Mouse (Mus musculus): Measurements from ENCODE around the gene Rabgap1l. TPM values are rescaled to one million over a fixed set of nuclear protein-coding genes. Genes with fewer than 3 reads are reported as not detected.

Rabgap1l gene
- polyA plus RNA-seq, 1 experiment: 29.9 TPM

DNA sequence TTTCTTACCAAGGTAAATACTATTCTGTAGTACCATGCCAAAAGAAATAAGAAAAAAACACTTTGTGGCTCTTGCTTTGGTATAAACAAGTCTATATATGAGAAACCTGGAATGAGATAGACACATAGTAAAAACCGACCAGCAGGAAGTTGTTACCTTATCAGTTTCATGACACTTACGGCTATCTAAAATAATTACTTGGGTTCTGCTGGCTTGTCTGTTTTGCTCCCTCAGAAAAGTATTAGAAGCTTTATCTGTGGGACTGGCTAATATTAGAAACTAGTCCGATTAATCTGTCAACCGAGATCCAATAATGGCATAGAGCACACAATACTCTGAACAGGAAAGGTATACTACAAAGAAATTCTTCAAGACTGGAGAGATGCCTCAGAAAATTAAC is 79.1 kb downstream of the Rabgap1l start:
- Histone ChIP-seq H3K4me1 (ENCODE audit: control insufficient read depth, insufficient read depth, low read length) (no peaks in the 10 kb centered on the region), H3K4me3 (ENCODE audit: insufficient read depth, low read length) (no peak overlapping the region), H3K27ac (ENCODE audit: insufficient read depth, low read depth, low read length) (no peak overlapping the region)
- TF ChIP-seq POLR2A (IDR thresholded peaks at IDR 0.05; ENCODE audit: borderline replicate concordance, low read depth, low read length) (no peak), CTCF (IDR thresholded peaks at IDR 0.05; ENCODE audit: low read depth, low read length) (no peak)

DNA sequence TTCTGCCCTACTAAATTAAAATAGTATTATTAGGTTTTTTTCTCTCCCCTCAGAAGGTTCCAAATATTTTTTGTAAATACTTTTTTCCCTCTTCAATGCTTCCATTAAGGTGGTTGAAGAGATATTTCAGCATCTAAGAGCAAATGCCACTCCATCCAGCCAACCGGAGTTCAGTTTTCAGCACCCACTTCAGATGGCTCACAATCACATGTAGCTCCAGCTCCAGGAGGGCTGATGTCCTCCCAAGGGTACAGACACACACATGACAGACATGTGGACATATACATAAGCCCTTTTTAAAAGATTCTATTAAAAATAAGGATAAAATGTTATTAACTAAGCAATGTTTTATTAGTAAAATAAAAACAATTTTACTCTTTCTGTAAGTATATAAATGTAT is 79.6 kb downstream of the Rabgap1l start:
- H3K4me1 ChIP-seq (ENCODE audit: control insufficient read depth, insufficient read depth, low read length): no peaks in the 10 kb centered on the region
- H3K4me3 ChIP-seq (ENCODE audit: insufficient read depth, low read length): no peak overlapping the region
- no peak overlapping the region for H3K27ac ChIP-seq (ENCODE audit: insufficient read depth, low read depth, low read length)
- TF ChIP-seq POLR2A (IDR thresholded peaks at IDR 0.05; ENCODE audit: borderline replicate concordance, low read depth, low read length) (no peak), CTCF (IDR thresholded peaks at IDR 0.05; ENCODE audit: low read depth, low read length) (no peak)

DNA sequence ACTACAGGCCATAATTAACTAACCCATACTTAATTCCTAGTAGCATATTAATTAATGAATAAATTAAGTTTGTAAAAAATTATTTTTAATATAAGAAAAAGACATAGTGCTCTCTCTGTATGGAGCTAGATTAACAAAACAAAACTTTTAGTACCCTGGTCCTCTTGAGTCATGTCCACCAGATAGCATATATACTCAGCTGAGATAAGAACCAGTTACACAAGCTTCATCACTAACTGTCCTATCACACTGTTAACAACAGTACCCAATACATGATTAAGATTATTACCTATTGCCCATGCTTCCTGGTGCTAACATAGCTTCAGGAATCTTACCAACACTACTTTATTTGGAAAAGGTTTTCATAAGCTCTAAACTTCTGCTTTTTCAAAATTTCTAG is 82.5 kb downstream of the Rabgap1l start:
- H3K4me3 ChIP-seq (ENCODE audit: insufficient read depth, low read length): no peak overlapping the region
- TF ChIP-seq POLR2A (IDR thresholded peaks at IDR 0.05; ENCODE audit: borderline replicate concordance, low read depth, low read length): no peak
- TF ChIP-seq CTCF (IDR thresholded peaks at IDR 0.05; ENCODE audit: low read depth, low read length): no peak
- H3K4me1 ChIP-seq (ENCODE audit: control insufficient read depth, insufficient read depth, low read length): no peaks in the 10 kb centered on the region
- no peak overlapping the region for H3K27ac ChIP-seq (ENCODE audit: insufficient read depth, low read depth, low read length)

DNA sequence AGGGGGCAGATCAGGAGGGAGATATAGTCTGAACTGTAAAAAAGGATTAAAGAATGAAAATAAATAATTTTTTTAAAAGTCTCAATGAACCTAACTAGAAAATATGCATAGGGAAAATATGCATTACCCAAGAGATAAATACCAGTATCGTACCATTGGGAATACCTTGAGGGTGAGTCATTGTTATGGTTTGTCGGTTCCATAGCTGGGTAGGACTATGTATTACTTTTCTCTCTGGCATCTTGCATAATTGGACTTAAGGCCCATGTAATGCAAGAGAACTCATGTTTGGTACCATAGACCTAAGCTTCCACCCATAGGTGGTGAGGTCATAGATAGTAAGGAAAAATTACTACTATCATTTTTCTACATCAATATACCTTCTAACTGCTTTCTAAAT is 88.4 kb downstream of the Rabgap1l start:
- H3K4me1 ChIP-seq (ENCODE audit: control insufficient read depth, insufficient read depth, low read length): no peaks in the 10 kb centered on the region
- TF ChIP-seq POLR2A (IDR thresholded peaks at IDR 0.05; ENCODE audit: borderline replicate concordance, low read depth, low read length): no peak
- no peak for TF ChIP-seq CTCF (IDR thresholded peaks at IDR 0.05; ENCODE audit: low read depth, low read length)
- H3K4me3 ChIP-seq (ENCODE audit: insufficient read depth, low read length): no peak overlapping the region
- no peak overlapping the region for H3K27ac ChIP-seq (ENCODE audit: insufficient read depth, low read depth, low read length)

DNA sequence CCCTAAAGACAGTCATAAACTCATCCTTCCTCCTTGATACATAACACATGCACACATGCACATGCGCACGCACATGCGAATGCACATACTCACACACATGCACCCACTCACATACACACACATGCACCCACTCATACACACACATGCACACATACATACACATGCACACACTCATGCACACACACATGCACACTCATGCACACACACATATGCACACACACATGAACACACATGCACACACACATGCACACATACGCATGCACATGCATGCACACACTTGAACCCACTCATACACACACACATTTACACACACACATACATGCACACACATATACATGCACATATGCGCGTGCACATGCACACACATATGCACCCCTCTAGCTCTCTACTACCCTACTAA is 89.2 kb downstream of the Rabgap1l start:
- Histone ChIP-seq H3K4me1 (ENCODE audit: control insufficient read depth, insufficient read depth, low read length) (no peaks in the 10 kb centered on the region), H3K27ac (ENCODE audit: insufficient read depth, low read depth, low read length) (no peak overlapping the region), H3K4me3 (ENCODE audit: insufficient read depth, low read length) (no peak overlapping the region)
- TF ChIP-seq POLR2A (IDR thresholded peaks at IDR 0.05; ENCODE audit: borderline replicate concordance, low read depth, low read length) (no peak), CTCF (IDR thresholded peaks at IDR 0.05; ENCODE audit: low read depth, low read length) (no peak)

DNA sequence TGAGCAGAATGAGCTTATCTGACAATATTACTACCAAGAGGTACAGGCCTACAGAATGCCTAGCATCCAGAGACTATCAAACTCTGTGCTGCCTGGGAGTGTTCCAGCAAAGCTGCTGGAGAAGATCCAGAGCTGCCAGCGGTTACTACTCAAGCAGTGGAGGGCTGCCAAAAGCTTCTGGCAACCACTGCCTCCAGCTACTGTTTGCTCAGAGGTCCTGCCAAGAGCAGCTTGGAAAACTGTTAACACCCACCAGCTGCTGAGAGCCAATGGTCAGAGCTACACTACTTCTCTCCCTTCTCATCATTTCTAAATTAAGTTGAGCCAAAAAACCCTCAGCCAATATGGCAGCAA is 99.9 kb downstream of the Rabgap1l start:
- TF ChIP-seq CTCF (IDR thresholded peaks at IDR 0.05; ENCODE audit: low read depth, low read length) (no peak), POLR2A (IDR thresholded peaks at IDR 0.05; ENCODE audit: borderline replicate concordance, low read depth, low read length) (no peak)
- no peak overlapping the region for H3K27ac ChIP-seq (ENCODE audit: insufficient read depth, low read depth, low read length)
- no peak overlapping the region for H3K4me3 ChIP-seq (ENCODE audit: insufficient read depth, low read length)
- 0 out of 2 replicates have a peak, but pooled peaks cover 2% of the 10 kb centered on the region for H3K4me1 ChIP-seq (ENCODE audit: control insufficient read depth, insufficient read depth, low read length)

DNA sequence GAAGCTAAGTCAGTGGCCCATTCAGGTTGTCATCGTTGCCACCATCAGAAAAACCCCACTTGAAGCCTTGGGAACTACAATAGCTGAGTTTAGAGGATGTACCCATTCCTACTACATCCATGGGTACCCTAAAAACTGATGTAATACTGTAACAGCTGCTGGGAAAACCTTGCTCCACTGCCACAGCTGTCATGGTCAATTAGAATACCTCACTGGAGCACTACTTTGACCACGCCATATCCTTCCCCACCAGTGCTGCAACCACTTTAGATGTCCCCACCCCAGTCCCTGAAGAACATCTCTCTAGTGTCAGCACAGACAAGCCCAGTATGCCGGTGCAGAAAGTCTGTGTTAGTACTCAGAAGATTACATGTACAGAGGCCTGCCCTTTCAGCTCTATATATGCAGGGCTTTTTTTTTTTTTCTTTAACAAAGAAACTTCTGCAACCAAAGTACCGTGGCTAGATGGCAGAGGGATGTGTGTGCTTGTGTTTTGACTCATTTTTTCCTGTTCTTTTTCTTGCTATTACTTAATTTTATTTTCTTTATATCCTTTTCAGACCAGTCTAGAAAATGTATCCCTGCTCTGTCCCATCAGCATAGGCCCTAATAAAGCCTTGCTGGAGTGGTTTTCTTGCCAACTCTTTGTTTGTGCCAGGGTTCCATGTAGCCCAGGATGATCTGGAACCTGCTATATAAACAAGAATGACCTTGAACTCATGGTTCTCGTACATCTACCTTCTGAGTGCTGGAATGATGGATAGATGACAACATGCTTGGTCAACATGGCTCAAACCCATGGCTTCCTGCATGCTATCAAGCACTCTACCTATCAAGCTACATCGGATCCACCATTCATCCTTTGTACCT is 100.6 kb downstream of the Rabgap1l start:
- 0 out of 2 replicates have a peak, but pooled peaks cover 2% of the 10 kb centered on the region for H3K4me1 ChIP-seq (ENCODE audit: control insufficient read depth, insufficient read depth, low read length)
- no peak overlapping the region for H3K27ac ChIP-seq (ENCODE audit: insufficient read depth, low read depth, low read length)
- no peak for TF ChIP-seq CTCF (IDR thresholded peaks at IDR 0.05; ENCODE audit: low read depth, low read length)
- TF ChIP-seq POLR2A (IDR thresholded peaks at IDR 0.05; ENCODE audit: borderline replicate concordance, low read depth, low read length): no peak
- H3K4me3 ChIP-seq (ENCODE audit: insufficient read depth, low read length): no peak overlapping the region

DNA sequence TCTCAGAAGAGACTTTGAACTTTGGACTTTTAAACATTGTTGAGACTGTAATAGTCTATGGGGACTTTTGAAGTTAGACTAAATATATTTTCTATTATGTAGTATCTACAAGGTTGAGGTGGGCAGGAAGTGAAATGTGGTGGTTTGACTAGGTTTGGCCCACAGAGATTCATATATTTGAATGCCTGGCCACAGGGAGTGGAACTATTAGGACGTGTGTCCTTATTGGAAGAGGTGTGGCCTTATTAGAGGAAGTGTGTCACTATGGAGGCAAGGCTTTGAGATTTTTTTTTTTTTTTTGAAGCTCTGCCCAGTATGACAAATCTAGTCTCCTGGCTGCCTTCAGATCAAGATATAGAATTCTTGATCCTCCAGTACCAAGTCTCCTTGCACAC is 101.8 kb downstream of the Rabgap1l start:
- Histone ChIP-seq H3K4me3 (ENCODE audit: insufficient read depth, low read length) (no peak overlapping the region), H3K4me1 (ENCODE audit: control insufficient read depth, insufficient read depth, low read length) (0 out of 2 replicates have a peak, but pooled peaks cover 2% of the 10 kb centered on the region), H3K27ac (ENCODE audit: insufficient read depth, low read depth, low read length) (no peak overlapping the region)
- TF ChIP-seq POLR2A (IDR thresholded peaks at IDR 0.05; ENCODE audit: borderline replicate concordance, low read depth, low read length): no peak
- no peak for TF ChIP-seq CTCF (IDR thresholded peaks at IDR 0.05; ENCODE audit: low read depth, low read length)

DNA sequence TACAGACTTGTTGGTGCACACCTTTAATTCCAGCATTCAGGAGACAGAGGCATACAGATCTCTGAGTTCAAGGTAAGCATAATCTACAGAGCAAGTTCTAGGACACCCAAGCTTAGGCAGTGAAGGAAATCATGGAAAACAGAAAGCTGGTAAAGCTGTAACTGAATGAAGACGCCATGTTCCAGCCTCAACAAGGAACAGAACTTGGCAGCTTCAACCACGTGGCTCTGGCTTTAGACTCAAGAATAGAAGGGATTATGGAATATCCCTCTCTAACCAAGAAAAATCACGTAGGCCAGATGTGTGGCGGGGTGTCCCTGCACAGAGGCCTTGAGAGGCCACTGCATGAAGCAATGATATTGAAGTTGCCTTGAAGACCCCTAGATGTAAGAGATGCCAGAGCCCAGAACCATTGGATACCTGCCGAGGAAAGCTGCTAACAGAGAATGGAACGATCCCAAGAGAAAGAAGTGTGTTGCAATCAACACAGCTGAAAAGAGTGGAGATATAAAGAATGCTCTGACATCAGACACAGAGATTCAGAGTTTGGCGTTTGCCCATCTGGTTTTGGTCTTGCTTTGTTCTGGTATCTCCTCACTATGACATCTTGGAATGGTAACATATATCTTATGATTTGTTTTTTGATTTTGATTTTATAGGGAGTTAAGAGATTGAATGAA is 102.4 kb downstream of the Rabgap1l start:
- Histone ChIP-seq H3K27ac (ENCODE audit: insufficient read depth, low read depth, low read length) (no peak overlapping the region), H3K4me3 (ENCODE audit: insufficient read depth, low read length) (no peak overlapping the region), H3K4me1 (ENCODE audit: control insufficient read depth, insufficient read depth, low read length) (0 out of 2 replicates have a peak, but pooled peaks cover 2% of the 10 kb centered on the region)
- TF ChIP-seq CTCF (IDR thresholded peaks at IDR 0.05; ENCODE audit: low read depth, low read length) (no peak), POLR2A (IDR thresholded peaks at IDR 0.05; ENCODE audit: borderline replicate concordance, low read depth, low read length) (no peak)

DNA sequence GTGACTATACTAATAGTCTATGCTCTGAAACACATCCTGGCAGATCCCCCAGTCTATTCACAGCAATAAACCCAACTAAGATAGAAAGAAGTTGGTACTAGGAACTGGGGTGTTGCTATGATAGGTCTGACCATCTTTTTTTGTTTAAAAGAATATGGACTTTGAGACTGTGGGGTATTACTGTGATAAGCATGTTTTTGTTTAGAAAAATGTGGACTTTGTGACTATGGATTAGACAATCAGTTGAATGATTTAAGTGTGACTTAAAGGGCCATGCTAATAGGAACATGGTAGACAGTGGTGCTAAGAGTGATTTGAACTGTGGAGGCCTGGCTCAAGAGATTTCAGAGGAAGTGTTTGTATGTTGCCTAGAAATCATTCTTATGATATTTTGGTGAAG is 103.5 kb downstream of the Rabgap1l start:
- no peak overlapping the region for H3K4me3 ChIP-seq (ENCODE audit: insufficient read depth, low read length)
- no peak for TF ChIP-seq CTCF (IDR thresholded peaks at IDR 0.05; ENCODE audit: low read depth, low read length)
- TF ChIP-seq POLR2A (IDR thresholded peaks at IDR 0.05; ENCODE audit: borderline replicate concordance, low read depth, low read length): no peak

More for the DNA sequence above, 103.5 kb downstream of the Rabgap1l start:
- Histone ChIP-seq H3K4me1 (ENCODE audit: control insufficient read depth, insufficient read depth, low read length) (no peaks in the 10 kb centered on the region), H3K27ac (ENCODE audit: insufficient read depth, low read depth, low read length) (no peak overlapping the region)
